Mouse (Mus musculus): ENCODE results near the gene Catsper2.

Gene Catsper2

DNA sequence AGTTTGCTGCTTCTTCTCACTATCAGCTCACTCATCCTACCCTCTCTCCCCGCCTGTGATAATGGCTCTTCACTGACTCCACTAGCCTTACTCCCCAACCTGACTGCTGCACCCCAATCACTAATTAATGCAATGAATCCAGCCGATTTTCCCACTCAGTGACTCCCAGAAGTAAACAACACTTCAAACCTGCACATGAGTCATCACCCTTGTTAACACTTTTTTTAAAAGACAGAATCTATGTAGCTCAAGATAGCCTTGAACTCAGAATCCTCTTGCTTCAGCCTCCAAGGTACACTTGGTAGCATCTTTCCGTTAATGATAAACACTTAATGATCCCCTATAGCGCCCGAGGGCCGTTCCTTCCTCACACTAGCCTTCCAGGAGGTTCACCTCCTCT is 59.2 kb downstream of the Catsper2 start:
- DNase-seq (ENCODE audit: low spot score), result no peak

DNA sequence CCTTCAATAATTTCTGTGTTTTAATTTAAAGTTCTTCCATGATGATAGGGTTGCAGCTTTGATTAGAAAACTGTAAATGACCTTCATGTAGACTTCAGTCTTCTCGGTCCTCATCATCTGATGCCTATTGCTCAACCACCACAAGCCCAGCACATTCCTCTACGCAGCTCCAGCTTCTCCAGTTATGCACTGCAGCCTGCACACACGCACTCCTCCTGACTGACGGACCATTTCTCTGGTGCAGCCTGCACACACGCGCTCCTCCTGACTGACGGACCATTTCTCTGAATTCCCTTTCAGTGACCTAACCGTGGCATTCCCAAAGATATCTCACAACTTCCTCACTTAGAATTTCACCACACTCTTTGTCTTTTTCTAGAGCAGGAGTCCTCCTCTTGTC is 60.4 kb downstream of the Catsper2 start:
- no peak for DNase-seq (ENCODE audit: low spot score)
